Mouse (Mus musculus) olfactory bulb, adult 2 months (tissue): ENCODE measurements around the gene Tcte2.

Source experiments
- CTCF ChIP-seq: fragments of 200-500 bp; IDR thresholded peaks from 2 replicates; pipeline ENCODE4 v1.5.1; 2012; ENCODE audit warnings: low read depth, mild to moderate bottlenecking, low read length, moderate library complexity; ENCODE audit not compliant: insufficient read depth
- POLR2A ChIP-seq: fragments of 200-500 bp; IDR thresholded peaks from 2 replicates; pipeline ENCODE4 v1.6.1; 2012; ENCODE audit warnings: mild to moderate bottlenecking, low read depth, low read length, moderate library complexity; ENCODE audit not compliant: insufficient read depth

GRCm38 (mm10) chr17:13744219-13744618 lies 17.4 kb downstream of the Tcte2 start:
- TF ChIP-seq CTCF: no peak
- no peak for TF ChIP-seq POLR2A
